34 mouse cellular contexts compared by ENCODE assay signal in the genomic region with DNA sequence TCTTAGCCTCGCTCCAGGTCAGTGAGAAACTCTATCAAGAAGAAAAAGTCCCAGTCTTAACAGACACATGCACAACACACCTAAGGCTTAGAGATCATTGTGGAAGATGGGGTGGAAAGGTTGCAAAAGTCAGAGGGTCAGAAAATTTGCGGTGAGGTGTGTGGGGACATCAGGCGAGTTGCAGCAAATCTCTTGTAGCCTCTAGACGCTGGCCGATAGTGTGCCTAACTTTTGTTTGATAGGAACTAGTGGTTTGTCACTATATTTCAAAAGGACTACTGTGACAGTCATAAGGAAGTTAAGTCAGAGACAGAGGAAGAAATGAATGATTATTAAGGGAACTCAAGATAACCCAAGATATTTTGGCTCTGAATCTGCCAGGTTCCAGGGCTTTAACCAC. TPM values are rescaled to one million over a fixed set of nuclear protein-coding genes. Genes with fewer than 3 reads are reported as not detected.
A peak's percentile ranks its signal among the peaks of the same experiment; 100 is the strongest.
DNase-seq lines count a peak whose midpoint lies in the region; ATAC-seq lines count a peak whose summit lies in the region.
"Had no signal": no experiment of that assay in that cellular context is flagged by ENCODE, and none has a peak within 500 bp of the region (broad histone marks: within the 10 kb centered on the region; RNA-seq: fewer than 3 reads in every experiment).

No protein-coding gene starts in this region.

- no peak for ATAC-seq in lung, embryonic 16.5 days (ENCODE audit: low read depth)
- no peak for ATAC-seq in intestine, embryonic 15.5 days
- ATAC-seq in stomach, embryonic 14.5 days (ENCODE audit: insufficient number of reproducible peaks, insufficient read depth, low FRiP score, low read depth): no peak
- ATAC-seq in cerebellum, adult (ENCODE audit: insufficient number of reproducible peaks, low FRiP score, low TSS enrichment): no peak
- no peak for ATAC-seq in liver, embryonic 12.5 days
- ATAC-seq: activated CD4-positive, CD25-positive, alpha-beta regulatory T cell, adult 4 months; forebrain, embryonic 15.5 days had no signal

- H3K4me1 ChIP-seq in lung, embryonic 16.5 days (replicated peaks; ENCODE audit: control insufficient read depth, insufficient read depth, low read length): peaks cover 4% of the 10 kb centered on the region
- peaks cover 19% of the 10 kb centered on the region for H3K4me1 ChIP-seq in intestine, embryonic 15.5 days (replicated peaks)
- peaks cover 15% of the 10 kb centered on the region for H3K4me1 ChIP-seq in stomach, embryonic 14.5 days (ENCODE audit: control insufficient read depth, insufficient read depth, low read length)
- no peaks in the 10 kb centered on the region for H3K4me1 ChIP-seq in liver, embryonic 12.5 days

- no peak overlapping the region for H3K4me3 ChIP-seq in lung, embryonic 16.5 days (ENCODE audit: low read length)
- no peak overlapping the region for H3K4me3 ChIP-seq in intestine, embryonic 15.5 days (replicated peaks)
- no peak overlapping the region for H3K4me3 ChIP-seq in stomach, embryonic 14.5 days (ENCODE audit: low read depth, low read length)
- H3K4me3 ChIP-seq in liver, embryonic 12.5 days: no peak overlapping the region
- H3K4me3 ChIP-seq: embryonic facial prominence, embryonic 12.5 days; forebrain, embryonic 15.5 days; gastrocnemius, adult 2 months; layer of hippocampus, adult 2 months; limb, embryonic 10.5 days; limb, embryonic 15.5 days; midbrain, embryonic 12.5 days; myocyte; neural tube, embryonic 12.5 days had no signal

- no peaks in the 10 kb centered on the region for H3K36me3 ChIP-seq in lung, embryonic 16.5 days (ENCODE audit: control insufficient read depth, insufficient read depth, low read length)
- no peaks in the 10 kb centered on the region for H3K36me3 ChIP-seq in intestine, embryonic 15.5 days
- no peaks in the 10 kb centered on the region for H3K36me3 ChIP-seq in stomach, embryonic 14.5 days (ENCODE audit: control insufficient read depth, insufficient read depth, low read length)
- no peaks in the 10 kb centered on the region for H3K36me3 ChIP-seq in liver, embryonic 12.5 days
- H3K36me3 ChIP-seq: embryonic facial prominence, embryonic 12.5 days; forebrain, embryonic 15.5 days; limb, embryonic 10.5 days; limb, embryonic 15.5 days; midbrain, embryonic 12.5 days; neural tube, embryonic 12.5 days had no signal

- H3K27ac ChIP-seq in lung, embryonic 16.5 days (ENCODE audit: low read length): peak overlapping the region; percentile 72
- H3K27ac ChIP-seq in intestine, embryonic 15.5 days: peak overlapping the region; percentile 82
- peak overlapping the region; percentile 77 for H3K27ac ChIP-seq in stomach, embryonic 14.5 days (ENCODE audit: low read length)
- no peak overlapping the region for H3K27ac ChIP-seq in liver, embryonic 12.5 days
- H3K27ac ChIP-seq: embryonic facial prominence, embryonic 12.5 days; forebrain, embryonic 15.5 days; gastrocnemius, adult 2 months; layer of hippocampus, adult 2 months; limb, embryonic 10.5 days; limb, embryonic 15.5 days; liver, embryonic 14.5 days; midbrain, embryonic 12.5 days; neural tube, embryonic 12.5 days had no signal

- H3K27me3 ChIP-seq in lung, embryonic 16.5 days (ENCODE audit: control insufficient read depth, insufficient read depth, low read depth, low read length): no peaks in the 10 kb centered on the region
- H3K27me3 ChIP-seq in intestine, embryonic 15.5 days (replicated peaks): no peaks in the 10 kb centered on the region
- no peaks in the 10 kb centered on the region for H3K27me3 ChIP-seq in stomach, embryonic 14.5 days (ENCODE audit: control insufficient read depth, insufficient read depth, low read length)
- no peaks in the 10 kb centered on the region for H3K27me3 ChIP-seq in liver, embryonic 12.5 days (replicated peaks)
- H3K27me3 ChIP-seq: CH12.LX; embryonic facial prominence, embryonic 12.5 days; forebrain, embryonic 15.5 days; limb, embryonic 15.5 days; midbrain, embryonic 12.5 days; neural tube, embryonic 12.5 days had no signal

- H3K9ac ChIP-seq in lung, embryonic 16.5 days (ENCODE audit: low read length): no peak overlapping the region
- no peak overlapping the region for H3K9ac ChIP-seq in intestine, embryonic 15.5 days
- H3K9ac ChIP-seq in stomach, embryonic 14.5 days (replicated peaks; ENCODE audit: low read depth, low read length): no peak overlapping the region
- no peak overlapping the region for H3K9ac ChIP-seq in liver, embryonic 12.5 days
- H3K9ac ChIP-seq: embryonic facial prominence, embryonic 12.5 days; forebrain, embryonic 15.5 days; limb, embryonic 15.5 days; liver, embryonic 14.5 days; midbrain, embryonic 12.5 days; neural tube, embryonic 12.5 days had no signal

- no peaks in the 10 kb centered on the region for H3K9me3 ChIP-seq in lung, embryonic 16.5 days (ENCODE audit: control insufficient read depth, low read length)
- no peaks in the 10 kb centered on the region for H3K9me3 ChIP-seq in intestine, embryonic 15.5 days
- H3K9me3 ChIP-seq in stomach, embryonic 14.5 days (ENCODE audit: control insufficient read depth, low read depth, low read length): no peaks in the 10 kb centered on the region
- H3K9me3 ChIP-seq in liver, embryonic 12.5 days (replicated peaks): no peaks in the 10 kb centered on the region
- H3K9me3 ChIP-seq: embryonic facial prominence, embryonic 12.5 days; forebrain, embryonic 15.5 days; limb, embryonic 10.5 days; limb, embryonic 15.5 days; midbrain, embryonic 12.5 days; neural tube, embryonic 12.5 days had no signal

- no peak for DNase-seq in lung, postnatal 36 days
- no peak for DNase-seq in left cerebral cortex, adult 9 months (ENCODE audit: low spot score in 2 of 2)
- DNase-seq: adrenal gland, adult 2 months; adrenal gland, postnatal 36 days; cerebellum, adult 9-11 months; embryo, embryonic 11 days; gastrocnemius, adult 2 months; gastrocnemius, postnatal 36 days; kidney, adult 11 months; lung, adult 2 months; right cerebral cortex, adult 18-20 months; spleen, adult 18-20 months; thymus, postnatal 14 days had no signal

- WGBS in lung, embryonic 16.5 days: 80% methylated on average over 5 of the region's 5 CpGs
- WGBS in intestine, embryonic 15.5 days: 89% methylated on average over 5 of the region's 5 CpGs
- 88% methylated on average over 5 of the region's 5 CpGs for WGBS in stomach, embryonic 14.5 days
- 76% methylated on average over 5 of the region's 5 CpGs for WGBS in liver, embryonic 12.5 days (ENCODE audit: insufficient replicate concordance)

- no peak overlapping the region for H3K4me2 ChIP-seq in lung, embryonic 16.5 days (ENCODE audit: low read depth, low read length)
- peak overlapping the region; percentile 27 for H3K4me2 ChIP-seq in intestine, embryonic 15.5 days (replicated peaks)
- H3K4me2 ChIP-seq in stomach, embryonic 14.5 days (replicated peaks; ENCODE audit: low read depth, low read length): 0 out of 2 replicates have a peak overlapping the region, but pooled peaks have one; percentile 2
- no peak overlapping the region for H3K4me2 ChIP-seq in liver, embryonic 12.5 days
- H3K4me2 ChIP-seq: embryonic facial prominence, embryonic 12.5 days; forebrain, embryonic 15.5 days; limb, embryonic 15.5 days; midbrain, embryonic 12.5 days; neural tube, embryonic 12.5 days had no signal

RNA-seq across cellular contexts. Expression of gene S100a6, which starts 14.7 kb away (rescaled TPM):
- polyA plus RNA-seq in lung, embryonic 16.5 days (2015; fragmentation: Nextera tagmentation; extraction: Ambion mirVana): 184 and 203 TPM in 2 replicates
- 412 and 430 TPM in 2 replicates for polyA plus RNA-seq in intestine, embryonic 15.5 days (2015; fragmentation: Nextera tagmentation; extraction: Ambion mirVana)
- polyA plus RNA-seq in stomach, embryonic 14.5 days (2014; fragmentation: Nextera tagmentation; extraction: Ambion mirVana): 418 and 466 TPM in 2 replicates
- polyA plus RNA-seq in liver, embryonic 12.5 days (2016; fragmentation: Nextera tagmentation; extraction: Ambion mirVana): 5.7 and 6.8 TPM in 2 replicates

RNA-seq across cellular contexts. Expression of gene S100a5, which starts 19.0 kb away (rescaled TPM):
- polyA plus RNA-seq in lung, embryonic 16.5 days (2015; fragmentation: Nextera tagmentation; extraction: Ambion mirVana): not detected in 2 replicates
- 15.0 and 15.7 TPM in 2 replicates for polyA plus RNA-seq in intestine, embryonic 15.5 days (2015; fragmentation: Nextera tagmentation; extraction: Ambion mirVana)
- polyA plus RNA-seq in stomach, embryonic 14.5 days (2014; fragmentation: Nextera tagmentation; extraction: Ambion mirVana): 0.71 TPM in 1 of 2 replicates, not detected in the other
- not detected in 2 replicates for polyA plus RNA-seq in liver, embryonic 12.5 days (2016; fragmentation: Nextera tagmentation; extraction: Ambion mirVana)
- polyA plus RNA-seq: activated CD4-positive, CD25-positive, alpha-beta regulatory T cell, adult 4 months; adrenal gland, adult 2 months; forebrain, embryonic 15.5 days; heart, embryonic 14.5 days; hindbrain, embryonic 11.5 days; hindbrain, embryonic 16.5 days; limb, embryonic 10.5 days; limb, embryonic 15.5 days; liver, embryonic 14.5 days; lung, adult 2 months; midbrain, embryonic 12.5 days; neural tube, embryonic 12.5 days had no signal

RNA-seq across cellular contexts. Expression of gene S100a4, which starts 23.8 kb away (rescaled TPM):
- 12.1 and 12.8 TPM in 2 replicates for polyA plus RNA-seq in lung, embryonic 16.5 days (2015; fragmentation: Nextera tagmentation; extraction: Ambion mirVana)
- 4.4 and 8.2 TPM in 2 replicates for polyA plus RNA-seq in intestine, embryonic 15.5 days (2015; fragmentation: Nextera tagmentation; extraction: Ambion mirVana)
- 5.5 and 7.4 TPM in 2 replicates for polyA plus RNA-seq in stomach, embryonic 14.5 days (2014; fragmentation: Nextera tagmentation; extraction: Ambion mirVana)
- polyA plus RNA-seq in liver, embryonic 12.5 days (2016; fragmentation: Nextera tagmentation; extraction: Ambion mirVana): 0.55 and 0.69 TPM in 2 replicates

RNA-seq across cellular contexts. Expression of gene Gm42674, which starts 25.7 kb away (rescaled TPM):
- polyA plus RNA-seq in lung, embryonic 16.5 days (2015; fragmentation: Nextera tagmentation; extraction: Ambion mirVana): not detected in 2 replicates
- polyA plus RNA-seq in intestine, embryonic 15.5 days (2015; fragmentation: Nextera tagmentation; extraction: Ambion mirVana): not detected in 2 replicates
- not detected in 2 replicates for polyA plus RNA-seq in stomach, embryonic 14.5 days (2014; fragmentation: Nextera tagmentation; extraction: Ambion mirVana)
- not detected in 2 replicates for polyA plus RNA-seq in liver, embryonic 12.5 days (2016; fragmentation: Nextera tagmentation; extraction: Ambion mirVana)
- polyA plus RNA-seq: activated CD4-positive, CD25-positive, alpha-beta regulatory T cell, adult 4 months; adrenal gland, adult 2 months; embryonic facial prominence, embryonic 12.5 days; forebrain, embryonic 15.5 days; heart, embryonic 14.5 days; hindbrain, embryonic 11.5 days; kidney, embryonic 16.5 days; limb, embryonic 10.5 days; limb, embryonic 15.5 days; liver, embryonic 14.5 days; lung, adult 2 months; midbrain, embryonic 12.5 days; midbrain, postnatal 0 days; neural tube, embryonic 12.5 days had no signal

RNA-seq across cellular contexts. Expression of gene S100a7a, which starts 26.5 kb away (rescaled TPM):
- polyA plus RNA-seq in lung, embryonic 16.5 days (2015; fragmentation: Nextera tagmentation; extraction: Ambion mirVana): 0.11 and 0.21 TPM in 2 replicates
- 0.13 and 0.44 TPM in 2 replicates for polyA plus RNA-seq in intestine, embryonic 15.5 days (2015; fragmentation: Nextera tagmentation; extraction: Ambion mirVana)
- not detected in 2 replicates for polyA plus RNA-seq in stomach, embryonic 14.5 days (2014; fragmentation: Nextera tagmentation; extraction: Ambion mirVana)
- polyA plus RNA-seq in liver, embryonic 12.5 days (2016; fragmentation: Nextera tagmentation; extraction: Ambion mirVana): not detected in 2 replicates
- polyA plus RNA-seq: activated CD4-positive, CD25-positive, alpha-beta regulatory T cell, adult 4 months; forebrain, embryonic 15.5 days; heart, embryonic 14.5 days; hindbrain, embryonic 11.5 days; limb, embryonic 10.5 days; liver, embryonic 14.5 days; midbrain, postnatal 0 days; neural tube, embryonic 12.5 days had no signal

Comparison
In these comparisons a context has a peak if more than half of its experiments do, and no peak if none do; other contexts are left out.
1. H3K4me2 ChIP-seq: peak in intestine, embryonic 15.5 days (single experiment) and stomach, embryonic 14.5 days (single experiment); none in lung, embryonic 16.5 days (single experiment) and liver, embryonic 12.5 days (single experiment).
2. RNA of gene S100a6, which starts 14.7 kb away (polyA plus RNA-seq): 412 to 430 TPM in intestine, embryonic 15.5 days, 418 to 466 TPM in stomach, embryonic 14.5 days and 184 to 203 TPM in lung, embryonic 16.5 days; 5.7 to 6.8 TPM in liver, embryonic 12.5 days; every median in the first group is over 10 times any median in the second.